Mouse (Mus musculus): ENCODE results near the gene Dmc1. TPM values are rescaled to one million over a fixed set of nuclear protein-coding genes. Genes with fewer than 3 reads are reported as not detected.
A peak's percentile ranks its signal among the peaks of the same experiment; 100 is the strongest.

The Dmc1 gene
- polyA plus RNA-seq, 1 experiment from 2014 or later, result 1.7 TPM

GRCm38 (mm10) chr15:79630471-79630870, 25.6 kb upstream of the Dmc1 start:
- no peak for ATAC-seq

GRCm38 (mm10) chr15:79619770-79620414, 15.0 kb upstream of the Dmc1 start:
- no peaks in the 10 kb centered on the region for H3K27me3 ChIP-seq (replicated peaks; ENCODE audit: control insufficient read depth, insufficient read depth, low read length)
- no peak overlapping the region for H3K27ac ChIP-seq (ENCODE audit: low read depth, low read length)
- H3K9ac ChIP-seq (ENCODE audit: low read depth, low read length), result no peak overlapping the region
- H3K4me1 ChIP-seq (replicated peaks; ENCODE audit: control insufficient read depth, insufficient read depth, low read length), result no peaks in the 10 kb centered on the region
- 79% methylated on average over 11 of the region's 11 CpGs for WGBS
- no peak overlapping the region for H3K4me2 ChIP-seq (replicated peaks; ENCODE audit: low read depth)
- TF ChIP-seq CTCF (IDR thresholded peaks at IDR 0.05; ENCODE audit: low read depth), result no peak
- ATAC-seq, result no peak
- no peak overlapping the region for H3K4me3 ChIP-seq (ENCODE audit: low read depth, low read length)
- H3K36me3 ChIP-seq (ENCODE audit: control insufficient read depth, insufficient read depth), result no peaks in the 10 kb centered on the region
- H3K9me3 ChIP-seq (ENCODE audit: control insufficient read depth), result no peaks in the 10 kb centered on the region

More at GRCm38 (mm10) chr15:79630471-79630870, 25.6 kb upstream of the Dmc1 start:
- Histone ChIP-seq H3K27me3 (replicated peaks; ENCODE audit: control insufficient read depth, insufficient read depth, low read length) (no peaks in the 10 kb centered on the region), H3K4me2 (replicated peaks; ENCODE audit: low read depth) (no peak overlapping the region), H3K36me3 (ENCODE audit: control insufficient read depth, insufficient read depth) (peaks cover 5% of the 10 kb centered on the region; the same call in 1 of the 2 replicates), H3K27ac (ENCODE audit: low read depth, low read length) (no peak overlapping the region), H3K9me3 (ENCODE audit: control insufficient read depth) (no peaks in the 10 kb centered on the region), H3K9ac (ENCODE audit: low read depth, low read length) (no peak overlapping the region), H3K4me1 (replicated peaks; ENCODE audit: control insufficient read depth, insufficient read depth, low read length) (no peaks in the 10 kb centered on the region), H3K4me3 (ENCODE audit: low read depth, low read length) (no peak overlapping the region)
- 42% methylated on average over 2 of the region's 2 CpGs for WGBS
- no peak for TF ChIP-seq CTCF (IDR thresholded peaks at IDR 0.05; ENCODE audit: low read depth)

GRCm38 (mm10) chr15:79618456-79618855, 13.5 kb upstream of the Dmc1 start:
- Histone ChIP-seq H3K27ac (ENCODE audit: low read depth, low read length) (no peak overlapping the region), H3K4me1 (replicated peaks; ENCODE audit: control insufficient read depth, insufficient read depth, low read length) (no peaks in the 10 kb centered on the region), H3K9ac (ENCODE audit: low read depth, low read length) (no peak overlapping the region), H3K4me3 (ENCODE audit: low read depth, low read length) (no peak overlapping the region), H3K9me3 (ENCODE audit: control insufficient read depth) (no peaks in the 10 kb centered on the region), H3K36me3 (ENCODE audit: control insufficient read depth, insufficient read depth) (no peaks in the 10 kb centered on the region), H3K27me3 (replicated peaks; ENCODE audit: control insufficient read depth, insufficient read depth, low read length) (no peaks in the 10 kb centered on the region), H3K4me2 (replicated peaks; ENCODE audit: low read depth) (no peak overlapping the region)
- no peak for TF ChIP-seq CTCF (IDR thresholded peaks at IDR 0.05; ENCODE audit: low read depth)
- WGBS, result 82% methylated on average over 7 of the region's 7 CpGs
- no peak for ATAC-seq

GRCm38 (mm10) chr15:79617135-79617534, 12.2 kb upstream of the Dmc1 start:
- H3K27ac ChIP-seq (ENCODE audit: low read depth, low read length), result no peak overlapping the region
- H3K9ac ChIP-seq (ENCODE audit: low read depth, low read length), result no peak overlapping the region
- H3K4me2 ChIP-seq (replicated peaks; ENCODE audit: low read depth), result no peak overlapping the region
- no peaks in the 10 kb centered on the region for H3K4me1 ChIP-seq (replicated peaks; ENCODE audit: control insufficient read depth, insufficient read depth, low read length)
- 83% methylated on average over 11 of the region's 11 CpGs for WGBS
- no peak overlapping the region for H3K4me3 ChIP-seq (ENCODE audit: low read depth, low read length)
- no peaks in the 10 kb centered on the region for H3K27me3 ChIP-seq (replicated peaks; ENCODE audit: control insufficient read depth, insufficient read depth, low read length)
- no peaks in the 10 kb centered on the region for H3K36me3 ChIP-seq (ENCODE audit: control insufficient read depth, insufficient read depth)
- no peak for ATAC-seq
- TF ChIP-seq CTCF (IDR thresholded peaks at IDR 0.05; ENCODE audit: low read depth), result no peak
- no peaks in the 10 kb centered on the region for H3K9me3 ChIP-seq (ENCODE audit: control insufficient read depth)

GRCm38 (mm10) chr15:79616729-79617128, 11.8 kb upstream of the Dmc1 start:
- H3K9me3 ChIP-seq (ENCODE audit: control insufficient read depth), result no peaks in the 10 kb centered on the region
- no peak for ATAC-seq
- no peaks in the 10 kb centered on the region for H3K27me3 ChIP-seq (replicated peaks; ENCODE audit: control insufficient read depth, insufficient read depth, low read length)
- no peak overlapping the region for H3K27ac ChIP-seq (ENCODE audit: low read depth, low read length)
- no peak overlapping the region for H3K9ac ChIP-seq (ENCODE audit: low read depth, low read length)
- no peaks in the 10 kb centered on the region for H3K4me1 ChIP-seq (replicated peaks; ENCODE audit: control insufficient read depth, insufficient read depth, low read length)
- TF ChIP-seq CTCF (IDR thresholded peaks at IDR 0.05; ENCODE audit: low read depth), result peak; percentile 21; the same call in 1 of the 2 replicates
- 84% methylated on average over 5 of the region's 5 CpGs for WGBS
- H3K36me3 ChIP-seq (ENCODE audit: control insufficient read depth, insufficient read depth), result no peaks in the 10 kb centered on the region
- H3K4me2 ChIP-seq (replicated peaks; ENCODE audit: low read depth), result no peak overlapping the region
- H3K4me3 ChIP-seq (ENCODE audit: low read depth, low read length), result no peak overlapping the region

- no peaks in the 10 kb centered on the region for H3K36me3 ChIP-seq (ENCODE audit: control insufficient read depth, insufficient read depth)
- ATAC-seq, result no peak
- H3K27me3 ChIP-seq (replicated peaks; ENCODE audit: control insufficient read depth, insufficient read depth, low read length), result no peaks in the 10 kb centered on the region
- no peaks in the 10 kb centered on the region for H3K9me3 ChIP-seq (ENCODE audit: control insufficient read depth)
- no peak overlapping the region for H3K27ac ChIP-seq (ENCODE audit: low read depth, low read length)
- no peak overlapping the region for H3K9ac ChIP-seq (ENCODE audit: low read depth, low read length)
- 81% methylated on average over 7 of the region's 7 CpGs for WGBS
- no peak overlapping the region for H3K4me2 ChIP-seq (replicated peaks; ENCODE audit: low read depth)
- no peak for TF ChIP-seq CTCF (IDR thresholded peaks at IDR 0.05; ENCODE audit: low read depth)
- H3K4me3 ChIP-seq (ENCODE audit: low read depth, low read length), result no peak overlapping the region
- H3K4me1 ChIP-seq (replicated peaks; ENCODE audit: control insufficient read depth, insufficient read depth, low read length), result no peaks in the 10 kb centered on the region
These were observed 10.6 kb upstream of the Dmc1 start for GRCm38 (mm10) chr15:79615501-79615900.

All from intestine, postnatal 0 days (tissue).